Mouse (Mus musculus) liver, embryonic 18 days (tissue): Measurements from ENCODE around the gene Olfr1133. TPM values are rescaled to one million over a fixed set of nuclear protein-coding genes. Genes with fewer than 3 reads are reported as not detected.

Experiments used
- polyA plus RNA-seq: library from polyadenylated mRNA; depleted of rRNA; stranded (reverse); fragments of >200 nt; gene quantifications from 2 replicates; pipeline ENCODE4 v1.2.3, GENCODE M21; 2012; rRNA removed

The Olfr1133 gene
- polyA plus RNA-seq = not detected in 2 replicates

GRCm38 (mm10) chr2:87647274-87647673 is at the start of gene Olfr1133:
Olfr1133 (minus strand) TSS chr2:87647374.

GRCm38 (mm10) chr2:87693847-87694246 is 46.7 kb upstream of the Olfr1133 start, which contains the start of gene Olfr1136:
Olfr1136 (minus strand) TSS chr2:87693947.

GRCm38 (mm10) chr2:87673564-87673963 is 26.4 kb upstream of the Olfr1133 start, which contains the start of gene Olfr1135:
Olfr1135 (minus strand) TSS chr2:87673664.

GRCm38 (mm10) chr2:87658360-87658759 is 11.2 kb upstream of the Olfr1133 start, which contains the start of gene Olfr1134:
Olfr1134 (minus strand) TSS chr2:87658460.

GRCm38 (mm10) chr2:87637435-87637834 is 9.7 kb downstream of the Olfr1133 start, which contains the start of gene Olfr1132:
Olfr1132 (minus strand) TSS chr2:87637535.

GRCm38 (mm10) chr2:87626804-87627203 is 20.4 kb downstream of the Olfr1133 start, which contains the start of gene Olfr1131:
Olfr1131 (plus strand) TSS chr2:87627104.

GRCm38 (mm10) chr2:87605912-87606311 is 41.3 kb downstream of the Olfr1133 start, which contains the start of gene Olfr1130:
Olfr1130 (plus strand) TSS chr2:87606212.

Other genes with a start within 250 kb of the Olfr1133 start
- gene Olfr1123, start 230.7 kb downstream of the Olfr1133 start, polyA plus RNA-seq = not detected in 2 replicates
- not detected in 2 replicates for gene Olfr1124, start 217.1 kb downstream of the Olfr1133 start, polyA plus RNA-seq
- gene Olfr1126, start 193.4 kb downstream of the Olfr1133 start, polyA plus RNA-seq = not detected in 2 replicates
- not detected in 2 replicates for gene Pramel7, start 150.3 kb downstream of the Olfr1133 start, polyA plus RNA-seq
- not detected in 2 replicates for gene Pramel6, start 140.8 kb downstream of the Olfr1133 start, polyA plus RNA-seq
- gene Olfr153, start 115.6 kb downstream of the Olfr1133 start, polyA plus RNA-seq = not detected in 2 replicates
- gene Olfr1128, start 101.8 kb downstream of the Olfr1133 start, polyA plus RNA-seq = not detected in 2 replicates
- gene Olfr1129, start 73.5 kb downstream of the Olfr1133 start, polyA plus RNA-seq = not detected in 2 replicates
- not detected in 2 replicates for gene Olfr1130, start 41.2 kb downstream of the Olfr1133 start, polyA plus RNA-seq
- not detected in 2 replicates for gene Olfr1131, start 20.3 kb downstream of the Olfr1133 start, polyA plus RNA-seq
- gene Olfr1132, start 9.8 kb downstream of the Olfr1133 start, polyA plus RNA-seq = not detected in 2 replicates
- not detected in 2 replicates for gene Olfr1134, start 11.1 kb upstream of the Olfr1133 start, polyA plus RNA-seq
- not detected in 2 replicates for gene Olfr1135, start 26.3 kb upstream of the Olfr1133 start, polyA plus RNA-seq
- not detected in 2 replicates for gene Olfr1136, start 46.6 kb upstream of the Olfr1133 start, polyA plus RNA-seq
- gene Olfr1137, start 65.8 kb upstream of the Olfr1133 start, polyA plus RNA-seq = not detected in 2 replicates
- gene Olfr1138, start 92.6 kb upstream of the Olfr1133 start, polyA plus RNA-seq = not detected in 2 replicates
- gene Olfr1140, start 96.4 kb upstream of the Olfr1133 start, polyA plus RNA-seq = not detected in 2 replicates
- not detected in 2 replicates for gene Olfr1141, start 106.6 kb upstream of the Olfr1133 start, polyA plus RNA-seq
- gene Olfr152, start 132.1 kb upstream of the Olfr1133 start, polyA plus RNA-seq = not detected in 2 replicates
- not detected in 2 replicates for gene Olfr1143, start 153.2 kb upstream of the Olfr1133 start, polyA plus RNA-seq
- not detected in 2 replicates for gene Olfr1145, start 162.4 kb upstream of the Olfr1133 start, polyA plus RNA-seq
- gene Olfr1148, start 183.2 kb upstream of the Olfr1133 start, polyA plus RNA-seq = not detected in 2 replicates
- not detected in 2 replicates for gene Olfr1150-ps1, start 196.6 kb upstream of the Olfr1133 start, polyA plus RNA-seq
- gene Olfr1151, start 208.5 kb upstream of the Olfr1133 start, polyA plus RNA-seq = not detected in 2 replicates
- gene Olfr1152, start 219.1 kb upstream of the Olfr1133 start, polyA plus RNA-seq = not detected in 2 replicates
- not detected in 2 replicates for gene Olfr1153, start 247.6 kb upstream of the Olfr1133 start, polyA plus RNA-seq